Mouse (Mus musculus): ENCODE data around the gene Nr5a1.

Nr5a1 gene

DNA sequence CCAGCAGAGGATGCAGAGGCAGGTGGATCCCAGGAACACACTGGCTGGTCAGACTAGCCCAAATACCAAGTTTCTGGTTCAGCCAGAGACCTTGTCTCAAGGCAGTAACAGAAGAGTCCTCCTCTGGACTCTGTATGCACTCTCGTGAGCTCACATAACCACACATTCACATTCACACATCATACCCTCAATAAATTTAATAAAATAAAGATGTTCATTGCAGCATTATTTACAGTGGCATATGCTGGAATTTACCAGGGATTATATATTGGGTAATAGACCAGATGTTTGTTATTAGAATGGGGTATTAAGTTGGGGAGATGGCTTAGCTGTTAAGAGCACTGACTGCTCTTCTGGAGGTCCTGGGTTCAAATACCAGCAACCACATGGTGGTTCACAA, 64.0 kb downstream of the Nr5a1 start:
- no peak for DNase-seq (ENCODE audit: low spot score)

DNA sequence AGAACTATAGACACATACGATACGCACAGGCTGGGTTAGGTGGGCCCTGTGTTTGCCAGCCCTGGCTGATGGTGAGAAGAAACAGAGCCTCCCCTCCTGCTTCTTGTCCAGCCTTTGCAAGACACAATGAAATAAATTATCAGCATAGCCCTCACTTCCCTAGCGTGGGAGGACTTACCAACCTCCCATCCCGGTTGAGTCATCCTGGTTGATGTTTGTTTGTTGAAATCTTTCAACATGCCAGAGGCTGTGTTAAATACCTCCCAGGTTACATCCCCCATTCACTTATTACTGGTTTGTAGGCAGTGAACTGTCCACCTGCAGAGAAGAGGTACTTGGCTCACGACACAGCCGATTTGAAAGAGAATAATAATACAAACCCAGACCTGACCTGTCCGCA, 66.7 kb downstream of the Nr5a1 start:
- no peak for DNase-seq (ENCODE audit: low spot score)

DNA sequence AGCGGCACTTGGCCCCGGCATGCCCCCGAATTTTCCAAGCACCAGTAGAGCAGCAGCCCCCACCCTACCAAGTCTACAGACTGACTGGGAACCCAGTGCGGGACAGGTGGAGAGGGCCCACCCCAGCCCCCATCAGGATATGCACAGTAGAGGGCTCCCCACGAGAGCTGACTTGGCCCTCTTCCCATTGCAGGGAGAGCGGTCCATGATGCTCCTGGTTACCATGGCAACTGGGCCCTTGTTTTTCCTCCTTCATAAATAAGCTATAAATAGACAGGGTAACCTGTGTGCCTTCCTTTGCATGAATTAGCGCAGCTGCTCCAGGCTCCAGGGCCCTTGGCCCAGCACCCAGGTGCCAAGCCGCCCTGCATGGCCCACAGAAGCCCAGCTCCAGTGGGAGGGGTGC, 67.1 kb downstream of the Nr5a1 start:
- DNase-seq (ENCODE audit: low spot score), result no peak

DNA sequence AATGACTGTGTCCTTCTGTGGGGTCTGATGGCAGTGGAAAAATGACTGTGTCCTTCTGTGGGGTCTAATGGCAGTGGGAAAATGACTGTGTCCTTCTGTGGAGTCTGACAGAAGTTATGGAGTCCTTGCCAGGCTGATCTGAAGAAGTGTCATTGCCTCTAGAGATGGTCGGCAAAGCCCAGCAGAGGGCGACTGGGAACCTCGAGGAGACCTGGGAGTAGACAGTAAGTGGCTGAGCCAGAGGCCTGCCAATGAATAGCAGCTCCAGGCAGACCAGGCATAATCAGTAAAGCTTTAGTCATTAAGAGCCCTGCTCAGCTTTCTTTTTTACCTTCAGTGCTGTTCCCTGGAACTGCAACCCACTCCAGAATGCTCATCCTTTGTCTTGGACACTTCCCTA, 68.4 kb downstream of the Nr5a1 start:
- peak; percentile 73 for DNase-seq (ENCODE audit: low spot score)

DNA sequence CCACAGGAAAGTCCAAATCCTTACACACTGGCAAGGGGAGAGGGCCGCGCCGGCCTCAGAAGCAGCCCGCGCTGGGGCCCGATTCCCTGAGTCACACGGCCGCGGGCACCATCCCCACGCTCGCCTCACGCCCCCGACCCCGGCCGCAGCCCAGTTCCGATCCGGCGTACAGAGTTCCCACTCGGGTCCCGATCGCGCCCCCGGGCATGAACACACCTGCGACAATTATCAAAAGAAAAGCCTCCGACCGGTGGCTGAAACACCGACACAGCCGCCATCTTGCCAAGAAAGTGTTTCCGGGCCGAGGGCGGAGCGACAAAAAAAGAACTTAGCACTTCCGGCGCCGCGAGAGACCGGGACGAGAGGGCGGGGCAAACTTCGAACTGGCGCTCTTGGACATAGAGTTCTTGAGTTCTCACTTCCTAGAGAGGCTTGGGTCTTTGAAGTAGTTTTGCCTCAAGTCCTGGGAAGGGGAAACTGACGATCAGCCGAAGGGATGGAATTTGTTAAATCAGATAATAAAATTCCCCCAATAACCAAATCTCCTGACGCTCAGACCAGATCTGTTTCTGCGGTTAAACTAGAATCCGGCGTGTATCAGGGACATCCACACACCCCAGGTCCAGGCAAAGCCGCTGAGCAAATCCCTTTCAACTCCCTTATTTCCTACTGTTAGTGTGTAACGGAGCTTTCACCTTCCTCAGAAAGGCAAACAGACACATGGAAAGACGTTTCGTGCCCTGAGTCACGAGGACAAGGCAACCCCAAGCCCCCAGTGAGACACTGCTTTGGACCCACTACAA, 70.5 kb downstream of the Nr5a1 start, which contains the start of gene Psmb7:
Gene Psmb7, minus strand, starts transcription at position 463 of the 803 bp plus-strand sequence.
- peak; percentile 85 for DNase-seq (ENCODE audit: low spot score)

Measured in ovary, postnatal 36 days (tissue).